Mouse (Mus musculus): ENCODE data around the gene Adgrb3.

GRCm38 (mm10) chr1:25355486-25355885 lies 474.0 kb downstream of the Adgrb3 start:
- TF ChIP-seq CTCF (conservative IDR thresholded peaks at IDR 0.05; ENCODE audit: insufficient read depth, insufficient read length, low read depth, low read length) (no peak), POLR2A (IDR thresholded peaks at IDR 0.05; ENCODE audit: low read depth, low read length) (no peak)

Measured in kidney, adult 2 months (tissue).